Mouse (Mus musculus) retina, postnatal 7 days (tissue): Measurements from ENCODE around the gene Ak3.

ENCODE experiments used
- DNase-seq: peaks from one replicate; pipeline ENCODE4 v3.0.0-alpha.2; 2012; ENCODE audit warnings: low read depth, low spot score

The Ak3 gene

GRCm38 (mm10) chr19:29047334-29048170 lies at the start of gene Ak3:
Gene Ak3 (minus strand): TSS chr19:29047961.
- DNase-seq, result peak; percentile 43

DNA sequence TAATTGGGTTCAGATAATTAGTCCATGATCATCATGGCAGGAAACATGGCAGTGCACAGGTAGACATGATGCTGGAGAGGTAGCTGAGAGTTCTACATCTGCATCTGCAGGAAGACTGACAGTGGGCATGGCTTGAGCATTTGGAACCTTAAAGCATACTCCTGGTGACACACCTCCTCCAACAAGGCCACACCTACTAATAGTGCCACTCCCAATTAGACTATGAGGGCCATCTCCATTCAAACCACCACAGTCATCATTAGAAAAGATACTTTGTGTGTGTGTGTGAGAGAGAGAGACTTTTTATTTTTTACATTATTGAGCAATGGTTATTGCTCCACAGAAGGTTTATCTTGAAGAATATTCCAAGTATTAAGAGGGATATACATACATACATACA lies 44.4 kb upstream of the Ak3 start:
- DNase-seq, result no peak

DNA sequence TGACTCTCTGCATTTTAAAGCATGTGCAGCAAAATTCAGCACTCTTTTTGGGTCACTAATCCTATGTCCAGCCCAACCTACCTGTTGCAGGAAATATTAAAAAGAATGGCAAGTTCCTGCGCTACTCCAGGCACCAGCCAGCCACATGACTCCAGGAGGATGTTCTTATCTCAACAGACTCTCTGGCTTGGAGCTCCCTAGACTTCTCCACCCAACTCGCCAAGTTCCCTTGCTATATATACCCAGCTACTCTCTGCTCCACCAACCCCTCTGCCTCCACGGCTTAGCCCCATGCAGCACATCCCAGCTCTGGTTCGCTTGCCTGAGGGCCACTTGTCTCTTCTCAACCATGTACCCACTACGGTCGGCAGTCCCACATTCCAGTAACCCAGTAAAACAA lies 40.9 kb upstream of the Ak3 start:
- DNase-seq, result no peak

- peak; percentile 36 for DNase-seq
These were observed 27.0 kb upstream of the Ak3 start for GRCm38 (mm10) chr19:29074802-29075201.

GRCm38 (mm10) chr19:29069195-29069594 lies 21.4 kb upstream of the Ak3 start:
- no peak for DNase-seq

GRCm38 (mm10) chr19:29066981-29067471 lies 19.3 kb upstream of the Ak3 start:
- no peak for DNase-seq

- DNase-seq, result no peak
These were observed 16.8 kb upstream of the Ak3 start for GRCm38 (mm10) chr19:29064451-29065102.

GRCm38 (mm10) chr19:29063577-29064363 lies 16.0 kb upstream of the Ak3 start:
- DNase-seq, result peak; percentile 81

DNA sequence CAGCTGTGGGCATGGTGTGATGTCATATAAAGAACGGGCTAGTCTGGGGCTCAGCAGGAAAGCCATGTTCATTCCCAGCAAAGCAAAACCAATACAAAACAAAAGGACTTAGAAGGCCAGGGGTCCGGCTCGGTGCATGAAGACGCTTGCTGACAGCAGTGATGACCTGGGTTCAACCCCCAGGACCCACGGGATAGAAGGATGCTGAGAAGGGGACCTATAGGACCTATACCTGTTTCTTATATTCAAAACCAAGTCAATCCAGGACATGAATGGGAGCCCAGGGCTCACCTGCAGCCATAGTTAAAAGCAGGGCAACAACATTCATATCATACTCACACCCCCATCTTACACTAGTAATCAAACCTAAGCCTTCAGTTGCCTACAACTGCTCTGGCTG lies 15.2 kb upstream of the Ak3 start:
- no peak for DNase-seq

GRCm38 (mm10) chr19:29060299-29060698 lies 12.5 kb upstream of the Ak3 start:
- DNase-seq, result no peak

DNA sequence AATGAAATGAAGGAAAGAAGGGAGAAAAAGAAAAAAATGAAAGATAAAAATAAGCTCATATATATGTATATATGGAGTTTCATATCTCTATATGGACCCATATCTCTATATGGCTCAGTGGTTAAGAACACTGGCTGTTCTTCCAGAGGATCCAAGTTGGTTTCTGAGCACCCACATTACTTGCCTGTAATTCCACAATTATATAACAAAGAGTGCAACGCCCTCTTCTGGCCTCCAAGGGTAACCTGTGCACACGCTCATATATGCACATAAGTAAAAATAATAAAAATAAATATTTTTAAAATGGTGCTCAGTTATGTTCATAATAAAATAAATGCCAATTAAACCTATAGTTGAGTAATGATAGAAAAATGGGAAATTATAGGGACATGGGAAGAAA lies 11.9 kb upstream of the Ak3 start:
- DNase-seq, result no peak

GRCm38 (mm10) chr19:29058741-29059140 lies 11.0 kb upstream of the Ak3 start:
- no peak for DNase-seq

DNA sequence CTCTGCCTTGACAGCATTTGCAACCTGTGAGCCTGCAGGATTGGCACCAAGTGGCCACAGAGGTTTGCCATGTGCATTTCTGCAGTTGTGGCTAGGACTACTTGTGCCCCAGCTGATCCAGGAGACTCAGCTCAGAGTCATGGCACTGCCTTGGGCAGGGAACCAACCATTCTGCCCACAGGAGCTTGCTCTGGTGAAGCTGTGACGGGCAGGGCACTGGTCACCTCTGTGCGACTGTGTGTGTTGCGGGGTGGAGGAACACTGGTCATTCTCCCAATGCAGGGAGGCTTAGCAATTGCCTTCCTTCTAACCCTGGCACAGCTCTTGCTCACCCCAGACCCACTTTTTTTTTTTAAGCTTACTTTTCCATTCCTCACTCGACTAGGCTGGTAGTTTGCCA lies 7.7 kb upstream of the Ak3 start:
- DNase-seq, result no peak

DNA sequence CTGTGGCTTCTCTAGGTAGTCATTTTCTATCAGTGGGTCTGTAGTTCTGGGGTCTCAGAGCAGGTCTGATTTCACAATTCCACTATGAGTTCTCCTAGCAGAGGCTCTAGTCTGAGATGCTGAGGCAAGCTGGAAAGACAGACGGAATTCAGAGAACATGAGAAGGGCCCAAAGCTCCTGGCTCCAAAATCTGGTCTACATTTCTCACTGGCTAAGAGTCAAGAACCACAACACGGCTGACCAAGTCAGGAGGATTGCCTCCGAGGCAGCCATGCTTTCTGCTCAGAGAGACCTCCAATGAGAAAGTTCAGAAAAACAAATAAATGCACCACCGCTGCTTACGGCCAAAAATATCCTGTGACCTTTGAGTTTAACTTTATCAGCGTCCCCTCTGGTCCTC lies 6.8 kb upstream of the Ak3 start:
- DNase-seq, result no peak

- peak; percentile 33 for DNase-seq
These were observed 5.0 kb upstream of the Ak3 start for GRCm38 (mm10) chr19:29052786-29053185.

DNA sequence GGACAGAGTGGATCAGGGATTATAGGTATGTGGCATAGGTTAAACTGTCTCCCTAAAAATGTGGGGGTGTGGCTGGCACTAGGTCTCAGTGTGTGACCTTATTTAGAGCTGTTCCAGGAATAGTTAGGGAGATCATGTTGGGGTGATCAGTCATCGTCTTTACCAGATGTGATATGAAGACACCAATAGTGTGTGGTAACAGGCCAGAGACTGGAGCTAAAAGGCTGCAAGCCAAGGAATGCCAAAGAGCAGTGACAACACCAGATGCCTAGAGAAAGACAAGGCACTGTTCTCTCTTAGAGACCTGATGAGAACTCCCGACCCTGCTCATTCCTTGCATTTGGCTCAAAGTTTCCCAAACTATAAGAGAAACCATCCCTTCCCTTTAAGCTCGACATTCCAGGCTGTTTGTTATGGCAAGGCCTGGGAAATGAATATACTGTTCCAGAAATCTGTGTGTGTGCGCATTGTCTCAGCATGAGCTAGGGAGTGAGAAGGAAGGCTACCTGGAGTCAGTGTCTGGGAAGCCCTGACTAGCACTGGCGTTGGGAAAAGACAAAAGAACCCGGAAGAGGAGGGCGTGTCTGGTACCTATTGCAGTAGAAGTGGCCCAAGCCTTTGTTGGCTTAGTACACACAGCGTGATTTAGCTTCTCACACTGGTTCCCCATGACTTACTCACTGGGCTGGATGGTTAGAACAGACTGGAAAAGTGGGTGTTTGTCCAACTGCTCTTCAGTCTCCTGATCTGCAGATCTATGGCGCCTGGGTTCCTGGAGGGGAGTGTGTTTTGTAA lies 2.6 kb upstream of the Ak3 start:
- DNase-seq, result no peak

- DNase-seq, result no peak
These were observed 1.8 kb upstream of the Ak3 start for GRCm38 (mm10) chr19:29049401-29050075.

DNA sequence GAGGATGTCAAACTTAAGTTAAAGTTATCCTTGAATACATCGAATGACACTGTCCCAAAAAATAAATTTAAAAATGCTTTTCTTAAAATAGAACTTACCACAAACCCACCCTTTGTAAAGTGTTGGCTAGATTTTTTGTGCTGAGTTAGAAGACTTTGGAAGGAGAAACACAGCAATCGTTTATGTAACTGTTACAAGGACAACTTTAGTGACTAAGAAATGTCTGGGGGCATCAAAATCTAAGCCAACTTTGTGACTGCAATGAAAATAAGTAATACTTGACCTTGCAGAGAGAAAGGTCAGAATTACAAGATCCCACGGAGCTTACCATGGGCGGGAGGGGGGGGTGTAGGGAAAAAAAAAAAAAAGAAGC lies 814 bp downstream of the Ak3 start:
- DNase-seq, result no peak

GRCm38 (mm10) chr19:29045956-29046650 lies 1.7 kb downstream of the Ak3 start:
- DNase-seq, result no peak

DNA sequence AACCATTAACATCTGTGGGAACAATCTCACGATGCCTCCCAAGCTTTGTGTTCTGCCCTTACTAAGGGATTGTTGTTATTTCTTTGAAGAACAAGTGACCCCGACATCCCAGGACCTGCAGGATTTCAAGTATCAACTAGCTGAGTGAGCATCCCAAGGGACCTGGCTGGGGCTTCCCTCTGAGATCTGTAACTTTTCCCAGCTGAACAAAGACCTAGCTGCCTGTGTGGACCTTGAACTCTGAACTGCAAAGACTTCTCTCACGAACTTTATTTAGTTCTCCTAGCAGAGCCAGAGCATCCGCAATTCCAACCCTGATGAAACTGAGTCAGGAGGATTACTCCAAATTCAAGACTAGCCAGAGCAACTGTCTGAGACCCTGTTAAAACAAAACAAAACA lies 2.4 kb downstream of the Ak3 start:
- no peak for DNase-seq
